Mouse (Mus musculus) liver, adult 10 weeks (tissue): ENCODE measurements around the gene 4933427D14Rik. TPM values are rescaled to one million over a fixed set of nuclear protein-coding genes. Genes with fewer than 3 reads are reported as not detected.

Source experiments
- polyA plus RNA-seq: library from polyadenylated mRNA; stranded (reverse); fragments of 350-450 nt; fragmentation: Illumina TruSeq; extraction: RNeasy Lipid Tissue Mini Kit (QIAGEN cat#74804); gene quantifications from one replicate; pipeline ENCODE4 v1.2.3, GENCODE M21; 2014; ENCODE audit warnings: low read depth, low replicate concordance

Gene 4933427D14Rik
- 1.4 TPM for polyA plus RNA-seq

GRCm38 (mm10) chr11:72207204-72207833, at the start of gene 4933427D14Rik, which contains the start of gene Txndc17:
4933427D14Rik (minus strand) TSS chr11:72207459.
Txndc17 (plus strand) TSS chr11:72207547.

GRCm38 (mm10) chr11:72215410-72215797, 8.1 kb upstream of the 4933427D14Rik start, which contains the start of gene Med31:
Med31 (minus strand) TSS chr11:72215592.

GRCm38 (mm10) chr11:72206341-72207203, 687 bp downstream of the 4933427D14Rik start, which contains the start of gene Gm43951:
Gm43951 (minus strand) TSS chr11:72206840.

GRCm38 (mm10) chr11:72135383-72136158, 71.7 kb downstream of the 4933427D14Rik start, which contains the start of gene Pitpnm3:
Pitpnm3 (minus strand) TSS chr11:72135778.

Other genes starting within 250 kb of the 4933427D14Rik start
- not detected for gene Aipl1, start 169.9 kb downstream of the 4933427D14Rik start, polyA plus RNA-seq
- gene Pimreg, start 165.4 kb downstream of the 4933427D14Rik start, polyA plus RNA-seq: not detected
- gene Pitpnm3, start 71.7 kb downstream of the 4933427D14Rik start, polyA plus RNA-seq: not detected
- gene Gm43951, start 619 bp downstream of the 4933427D14Rik start, polyA plus RNA-seq: not detected
- 79.5 TPM for gene Txndc17, start 88 bp upstream of the 4933427D14Rik start, polyA plus RNA-seq
- 5.5 TPM for gene Med31, start 8.1 kb upstream of the 4933427D14Rik start, polyA plus RNA-seq
- gene Slc13a5, start 59.8 kb upstream of the 4933427D14Rik start, polyA plus RNA-seq: 0.19 TPM
- gene Xaf1, start 94.2 kb upstream of the 4933427D14Rik start, polyA plus RNA-seq: 20.2 TPM
- not detected for gene Fbxo39, start 107.0 kb upstream of the 4933427D14Rik start, polyA plus RNA-seq
- gene Tekt1, start 155.0 kb upstream of the 4933427D14Rik start, polyA plus RNA-seq: not detected
- gene Smtnl2, start 204.3 kb upstream of the 4933427D14Rik start, polyA plus RNA-seq: 0.32 TPM
- gene Ggt6, start 228.1 kb upstream of the 4933427D14Rik start, polyA plus RNA-seq: 2.4 TPM
- gene Mybbp1a, start 233.9 kb upstream of the 4933427D14Rik start, polyA plus RNA-seq: 14.4 TPM